Mouse (Mus musculus): ENCODE measurements at regions not wholly inside any gene's neighbourhood (a gene's known extent, or its start where the extent isn't known, plus 50 kb on each side); places are given as distances from the start of the nearest gene placed in this dataset.

GRCm38 (mm10) chr16:8117543-8118167 lies 307.3 kb downstream of the Tmem114 start:
- no peak for DNase-seq (ENCODE audit: low read depth)

DNA sequence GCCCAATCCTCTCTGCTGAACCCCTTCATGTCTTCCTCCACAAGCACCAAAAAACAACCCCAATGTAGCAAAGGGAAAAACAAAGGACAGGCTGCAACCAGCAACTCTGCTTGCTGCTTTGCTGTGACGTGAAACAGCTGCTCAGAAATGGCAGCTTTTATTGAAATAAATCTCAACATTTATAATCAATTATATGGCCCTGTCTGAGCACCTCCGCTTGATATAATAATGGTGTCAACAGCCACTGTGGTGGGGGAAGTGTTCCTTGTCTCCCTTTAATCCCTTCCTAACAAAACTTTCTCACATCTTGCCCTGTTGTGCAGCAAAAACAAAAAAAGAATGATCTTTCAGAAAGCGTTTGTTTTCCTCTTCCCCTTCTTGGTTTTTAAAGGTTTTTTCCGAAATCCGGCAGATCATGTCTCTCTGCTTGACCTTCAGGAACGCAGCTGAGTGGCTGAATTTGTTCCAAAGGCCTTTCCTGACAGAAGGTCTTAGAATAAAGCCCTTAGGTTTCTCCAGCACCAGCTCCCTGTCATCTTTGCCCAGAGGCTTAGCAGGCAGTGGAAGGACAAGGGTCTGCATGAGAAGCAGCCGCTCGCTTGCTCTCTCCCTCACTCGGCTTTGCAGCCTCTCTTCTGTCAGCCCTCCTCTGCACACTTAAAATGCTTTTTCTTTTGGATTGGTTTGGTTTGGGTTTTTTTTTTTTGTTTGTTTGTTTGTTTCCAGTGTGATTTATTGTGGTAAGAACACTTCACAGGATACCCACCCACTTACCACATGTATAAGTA lies 313.4 kb downstream of the Tmem114 start:
- no peak for DNase-seq (ENCODE audit: low read depth)

- DNase-seq (ENCODE audit: low read depth): no peak
Measured at GRCm38 (mm10) chr16:8108141-8109122, 316.5 kb downstream of the Tmem114 start.

DNA sequence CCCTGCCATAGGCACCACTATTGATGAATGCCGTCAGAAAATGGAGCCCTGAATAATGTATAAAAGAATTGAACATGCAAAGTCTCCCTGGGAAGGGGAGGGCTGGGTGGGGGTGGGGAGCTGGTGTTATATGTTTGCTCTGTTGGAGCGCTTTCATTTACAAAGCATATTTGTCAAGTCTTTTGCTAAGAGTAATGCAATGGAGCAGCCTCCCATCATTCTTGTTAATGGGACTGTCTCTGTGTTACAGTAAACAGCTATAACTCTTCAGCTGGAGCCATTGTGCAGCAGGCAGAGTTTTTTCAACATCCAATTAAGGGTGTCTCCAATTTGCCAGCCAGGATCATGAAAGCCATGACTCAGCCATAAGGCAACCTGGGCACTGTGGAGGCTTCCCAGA lies 345.9 kb downstream of the Tmem114 start:
- no peak for DNase-seq (ENCODE audit: low read depth)

DNA sequence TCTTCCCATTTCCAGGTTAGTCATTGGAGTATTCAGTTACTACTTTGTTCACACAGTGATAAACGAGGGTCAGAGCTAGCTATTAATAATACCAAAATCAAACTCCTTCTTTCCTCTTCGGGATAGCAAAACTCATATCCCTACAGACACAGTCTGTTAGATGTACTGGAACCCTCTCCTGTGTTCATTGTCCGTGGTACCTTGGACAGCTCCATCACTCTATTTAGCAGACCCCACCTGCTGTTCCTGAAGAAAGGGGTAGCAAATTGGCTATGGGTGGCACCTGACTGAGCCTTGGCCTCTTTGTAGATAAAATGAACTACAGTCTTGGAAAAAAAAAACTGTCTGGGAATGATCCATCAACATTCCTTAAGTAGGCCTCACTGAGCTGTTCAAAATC lies 346.5 kb downstream of the Tmem114 start:
- no peak for DNase-seq (ENCODE audit: low read depth)

GRCm38 (mm10) chr16:8074729-8075128 lies 350.2 kb downstream of the Tmem114 start:
- DNase-seq (ENCODE audit: low read depth): no peak

GRCm38 (mm10) chr16:8053936-8054335 lies 371.0 kb downstream of the Tmem114 start:
- no peak for DNase-seq (ENCODE audit: low read depth)

DNA sequence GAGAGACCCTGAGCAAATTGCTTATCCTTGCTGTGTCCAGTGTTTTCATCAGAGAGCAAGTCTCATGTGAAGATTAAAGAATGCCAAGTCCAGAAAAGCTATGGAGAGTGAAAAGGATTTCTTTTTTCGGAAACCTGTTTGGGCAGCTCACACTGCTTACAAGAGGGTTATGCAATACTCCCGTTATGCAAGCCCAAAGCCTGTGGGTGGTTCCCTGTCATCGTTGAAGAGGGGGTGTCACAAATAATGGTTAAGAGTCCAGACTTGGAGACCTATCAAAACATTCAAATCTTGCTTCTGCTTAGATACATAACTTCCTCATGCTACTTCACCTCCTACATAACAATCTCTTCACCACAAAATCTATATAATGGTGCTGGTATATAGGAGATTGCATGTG lies 416.0 kb downstream of the Tmem114 start:
- DNase-seq (ENCODE audit: low read depth): no peak

GRCm38 (mm10) chr16:8006631-8007030 lies 418.3 kb downstream of the Tmem114 start:
- no peak for DNase-seq (ENCODE audit: low read depth)

GRCm38 (mm10) chr16:8002339-8003089 lies 422.4 kb downstream of the Tmem114 start:
- DNase-seq (ENCODE audit: low read depth): no peak

DNA sequence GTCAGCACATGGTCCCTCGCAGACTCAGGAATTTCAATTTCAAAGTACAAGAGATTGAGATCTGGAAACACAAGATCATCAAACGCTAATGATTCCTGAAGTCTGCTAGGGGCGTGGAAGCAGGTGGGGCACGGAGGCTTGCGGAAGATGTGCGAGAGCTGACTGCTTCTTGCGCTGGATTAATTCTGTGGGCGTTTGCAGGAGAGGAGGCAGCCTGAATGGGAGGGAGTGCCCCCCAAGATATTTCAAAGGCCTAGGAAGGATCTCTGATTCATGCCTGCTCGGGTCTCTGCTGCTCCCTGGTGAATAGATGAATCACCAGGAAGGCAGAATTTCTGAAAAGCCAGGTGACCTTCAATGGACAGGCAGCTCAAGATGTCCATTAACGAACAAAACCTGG lies 442.1 kb downstream of the Tmem114 start:
- DNase-seq (ENCODE audit: low read depth): no peak

GRCm38 (mm10) chr16:7978466-7978865 lies 446.5 kb downstream of the Tmem114 start:
- DNase-seq (ENCODE audit: low read depth): no peak

DNA sequence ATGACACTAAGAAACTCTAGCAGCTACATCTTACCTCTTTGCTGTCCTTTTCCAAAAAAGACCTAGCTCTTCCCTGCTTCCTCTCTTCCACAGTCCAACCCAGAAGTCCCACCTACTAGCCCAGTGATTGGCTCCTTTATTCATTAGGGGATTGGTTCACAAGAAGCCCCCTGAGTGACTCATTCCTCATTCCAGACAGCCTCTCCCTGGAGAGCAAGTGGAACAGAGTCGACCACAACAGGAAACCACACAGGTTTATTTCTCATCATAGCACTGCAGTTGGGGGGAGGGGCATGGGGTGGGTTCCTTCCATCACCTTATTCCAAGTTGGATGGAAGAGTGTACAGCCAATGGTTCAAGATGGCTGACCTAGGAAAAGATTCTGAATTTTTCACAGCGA lies 473.3 kb downstream of the Tmem114 start:
- no peak for DNase-seq (ENCODE audit: low read depth)

- no peak for DNase-seq (ENCODE audit: low read depth)
Measured at GRCm38 (mm10) chr16:7942333-7942732, 482.6 kb downstream of the Tmem114 start.

DNA sequence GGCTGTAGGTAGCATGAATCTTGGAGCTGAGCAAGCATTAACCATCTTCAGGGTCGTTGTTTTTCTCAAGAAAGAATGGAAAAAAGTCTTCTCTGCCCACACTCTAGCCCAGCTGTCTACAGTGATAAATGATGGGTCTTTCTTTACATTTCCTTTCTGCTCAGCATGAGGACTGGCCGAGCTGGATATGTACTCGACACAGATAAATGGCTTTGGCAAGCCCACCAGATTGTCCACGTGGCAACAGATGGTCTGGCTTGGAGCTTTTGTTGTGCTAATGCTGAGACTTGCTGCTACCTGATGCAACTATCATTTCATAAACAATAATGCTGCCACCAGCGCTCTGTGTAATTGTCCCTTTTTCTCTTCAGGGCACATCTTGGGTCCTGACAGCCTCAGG lies 487.8 kb downstream of the Tmem114 start:
- DNase-seq (ENCODE audit: low read depth): no peak

DNA sequence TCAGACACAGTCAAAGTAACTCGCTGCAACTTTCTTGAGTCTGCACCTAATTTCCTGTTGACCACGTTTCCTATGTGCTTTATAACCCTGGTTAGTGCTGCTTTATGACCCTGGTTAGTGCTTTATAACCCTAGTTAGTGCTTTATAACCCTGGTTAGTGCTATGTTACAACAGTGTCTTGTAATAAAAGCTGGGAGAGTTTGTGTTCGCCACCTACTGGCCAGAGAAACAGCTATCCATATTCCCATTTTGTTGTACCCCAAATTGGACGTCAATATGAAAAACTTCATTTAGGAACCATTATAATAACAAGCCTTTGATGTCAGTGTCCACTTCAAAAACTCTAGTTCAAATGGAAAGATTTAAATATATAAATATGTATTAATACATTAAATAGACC lies 492.6 kb downstream of the Tmem114 start:
- no peak for DNase-seq (ENCODE audit: low read depth)

- no peak for DNase-seq (ENCODE audit: low read depth)
Measured at GRCm38 (mm10) chr16:7931676-7932075, 493.3 kb downstream of the Tmem114 start.

DNA sequence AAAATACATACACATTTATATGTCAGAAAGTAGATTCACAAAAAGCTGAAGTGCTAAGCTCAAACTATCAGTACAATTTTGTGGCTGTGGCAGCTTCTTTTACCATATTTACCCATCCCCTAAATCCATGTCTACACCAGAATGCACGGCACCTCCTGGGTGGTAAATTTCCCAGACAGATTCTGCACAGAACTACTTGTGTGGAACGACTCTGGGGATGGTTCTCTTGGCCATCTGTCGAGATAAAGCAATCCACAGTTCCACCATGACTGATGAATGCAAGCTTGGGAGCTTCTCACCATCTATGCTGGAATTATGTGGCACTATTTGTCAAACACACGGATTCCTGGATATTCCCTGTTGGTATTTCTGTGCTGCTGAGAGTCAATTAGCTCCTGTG lies 495.8 kb downstream of the Tmem114 start:
- DNase-seq (ENCODE audit: low read depth): no peak

DNA sequence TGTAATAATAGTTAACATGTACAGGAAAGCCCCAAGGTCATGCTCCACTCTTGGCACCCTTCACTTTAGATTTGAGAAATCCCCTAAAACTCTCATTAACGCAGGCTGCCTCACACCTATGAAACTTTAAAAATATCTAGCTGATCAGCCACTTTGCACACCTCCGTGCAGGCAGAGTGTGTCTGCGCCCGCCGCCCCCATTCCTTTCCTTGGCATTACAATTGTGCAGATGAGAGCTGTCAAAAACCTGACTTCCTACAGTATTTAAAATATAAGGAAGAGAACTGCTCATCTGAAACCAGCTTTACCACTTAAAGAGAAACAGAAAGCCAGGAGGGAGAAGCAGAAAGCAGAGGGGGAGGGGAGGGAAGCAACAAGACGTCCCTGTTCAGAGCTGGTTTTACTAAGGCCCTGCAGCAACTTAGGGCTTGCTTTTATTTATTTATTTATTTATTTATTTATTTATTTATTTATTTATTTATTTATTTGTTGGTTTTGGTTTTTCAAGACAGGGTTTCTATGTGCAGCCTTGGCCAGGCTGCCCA lies 496.5 kb downstream of the Tmem114 start:
- DNase-seq (ENCODE audit: low read depth): no peak

DNA sequence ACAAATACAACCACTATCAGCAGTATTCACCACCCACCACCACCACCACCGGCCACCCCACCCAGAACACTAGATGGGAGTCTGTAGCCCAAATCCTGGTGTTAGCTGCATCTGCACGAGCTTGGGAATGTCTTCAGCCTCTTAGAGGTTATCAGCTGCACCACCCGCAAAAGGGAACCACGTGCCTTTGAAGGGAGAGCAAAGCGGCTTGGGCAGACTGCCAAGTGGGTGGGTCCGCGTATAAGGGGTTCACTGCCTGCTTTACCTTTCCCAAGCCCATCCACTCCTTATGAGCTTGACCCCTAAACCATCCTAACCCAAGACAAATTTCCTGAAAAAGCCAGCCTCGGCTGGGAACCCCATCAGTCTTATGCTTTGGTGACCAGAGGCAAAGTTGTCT lies 497.2 kb downstream of the Tmem114 start:
- no peak for DNase-seq (ENCODE audit: low read depth)

DNA sequence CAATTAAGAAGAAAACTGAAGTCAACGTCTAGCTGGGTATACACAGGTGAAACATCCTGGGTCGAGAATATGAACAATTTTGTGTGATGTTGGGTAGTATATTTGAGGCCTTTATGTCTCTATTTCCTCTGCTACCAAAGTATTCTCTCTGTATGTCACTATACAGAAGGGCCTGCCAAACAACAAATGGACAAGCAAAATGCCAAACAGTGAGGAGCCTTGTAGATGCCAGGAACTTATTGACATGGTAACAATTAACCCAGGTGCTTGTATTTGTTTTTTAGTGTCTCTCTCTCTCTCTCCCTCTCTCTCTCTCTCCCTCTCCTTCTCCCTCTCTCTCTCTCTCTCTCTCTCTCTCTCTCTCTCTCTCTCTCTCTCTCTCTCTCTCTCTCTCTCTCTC lies 529.1 kb downstream of the Tmem114 start:
- no peak for DNase-seq (ENCODE audit: low read depth)

GRCm38 (mm10) chr16:7892799-7893198 lies 532.1 kb downstream of the Tmem114 start:
- DNase-seq (ENCODE audit: low read depth): no peak

Data from induced T-regulatory cell, adult 2 months (primary cell).